Mouse (Mus musculus) megakaryocyte, embryonic 14.5 days (primary cell): ENCODE measurements around the gene Cryzl2.

Source experiments
- FLI1 ChIP-seq: IDR thresholded peaks from 2 replicates; pipeline ENCODE4 v1.6.1; 2012; ENCODE audit warnings: low read length, inconsistent platforms, mixed read lengths
- GATA1 ChIP-seq: IDR thresholded peaks from 3 replicates; pipeline ENCODE4 v1.6.1; 2012; ENCODE audit warnings: mixed read lengths, low read length, inconsistent platforms, borderline replicate concordance

GRCm38 (mm10) chr1:157525692-157526354, 67.4 kb downstream of the Cryzl2 start:
- no peak for TF ChIP-seq FLI1
- no peak for TF ChIP-seq GATA1
